Mouse (Mus musculus) bone marrow, adult 2 months (tissue): ENCODE data around the gene Sgip1.

ENCODE experiments used
- CTCF ChIP-seq: fragments of 200-500 bp; IDR thresholded peaks from 2 replicates; pipeline ENCODE4 v1.5.1; 2011; ENCODE audit warnings: low read length, control low read depth; ENCODE audit not compliant: control insufficient read depth, insufficient read depth
- POLR2A ChIP-seq: fragments of 200-500 bp; IDR thresholded peaks from 2 replicates; pipeline ENCODE4 v1.6.1; 2011; ENCODE audit warnings: low read depth, mild to moderate bottlenecking, control low read depth, low read length, borderline replicate concordance; ENCODE audit not compliant: control insufficient read depth

DNA sequence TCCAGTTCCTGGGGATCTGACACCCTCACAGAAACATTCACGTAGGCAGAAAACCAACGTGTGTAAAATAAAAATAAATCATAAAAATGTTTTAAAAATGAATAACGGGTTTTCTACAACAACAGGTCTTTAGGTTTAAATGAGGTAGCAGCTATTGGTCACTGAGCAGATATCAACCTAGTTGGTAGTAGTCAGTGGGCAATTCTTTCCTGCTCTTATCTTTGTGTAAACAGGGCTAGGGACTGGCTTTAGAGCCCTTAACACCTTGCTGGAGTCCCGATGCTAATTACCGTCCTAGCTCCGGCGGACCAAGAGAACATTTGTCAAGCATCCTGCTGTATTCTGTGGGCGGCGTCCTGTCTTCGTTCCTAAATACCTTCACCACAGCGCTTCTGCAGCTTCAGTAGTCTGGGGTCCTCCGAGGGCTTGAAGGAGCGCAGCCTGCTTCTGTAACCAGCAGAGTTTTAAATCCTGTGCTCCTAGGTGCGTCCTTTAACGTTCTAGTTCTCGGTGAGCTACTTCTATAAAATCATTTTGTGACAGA is 236.8 kb downstream of the Sgip1 start:
- TF ChIP-seq CTCF (no peak), POLR2A (no peak)
